Comparison of ENCODE assay signal across 8 mouse cellular contexts in the genomic region with DNA sequence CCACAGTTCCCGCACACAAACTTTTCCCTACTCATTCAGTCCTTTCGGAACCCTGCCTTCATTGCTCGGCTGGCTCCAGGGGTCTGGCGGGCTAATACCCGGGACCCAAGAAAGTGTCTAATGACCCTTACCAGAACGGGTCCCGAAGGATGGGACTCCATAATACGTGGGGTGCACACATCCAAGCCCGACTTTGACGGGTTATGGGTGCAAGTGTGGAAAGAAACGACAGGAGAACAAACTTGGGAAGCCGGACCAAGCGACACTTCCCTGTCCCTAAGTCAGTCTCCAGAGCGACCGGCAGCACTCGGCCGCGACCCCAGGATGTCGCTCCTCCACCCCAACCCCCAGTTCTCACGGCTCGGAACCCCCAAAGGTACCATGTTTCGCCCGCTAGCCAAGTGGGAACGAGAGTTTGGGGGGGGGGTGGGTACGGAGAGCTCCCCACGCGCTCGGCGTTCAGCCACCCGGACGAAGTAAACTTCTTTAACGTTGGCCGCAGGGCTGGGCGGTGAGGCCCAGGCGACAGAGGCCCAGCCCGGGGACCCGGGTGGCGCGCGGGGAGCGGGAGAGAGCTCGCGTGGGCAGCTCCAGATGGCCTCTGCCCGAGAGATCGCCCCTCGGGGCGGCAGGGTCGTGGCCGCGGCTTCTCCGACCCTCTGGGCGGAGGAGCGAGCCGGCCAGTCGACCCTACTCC. TPM values are rescaled to one million over a fixed set of nuclear protein-coding genes. Genes with fewer than 3 reads are reported as not detected.
DNase-seq lines count a peak whose midpoint lies in the region; ATAC-seq and TF ChIP-seq lines count a peak whose summit lies in the region.

No protein-coding gene starts in this region.

- peaks cover 52% of the 10 kb centered on the region for H3K27me3 ChIP-seq in hindbrain, embryonic 14.5 days (ENCODE audit: control insufficient read depth, insufficient read depth, low read length)
- H3K27me3 ChIP-seq in midbrain, embryonic 15.5 days (replicated peaks), result peaks cover 34% of the 10 kb centered on the region

- H3K9me3 ChIP-seq in hindbrain, embryonic 14.5 days (ENCODE audit: control insufficient read depth, low read length), result no peaks in the 10 kb centered on the region
- no peaks in the 10 kb centered on the region for H3K9me3 ChIP-seq in midbrain, embryonic 15.5 days

- H3K4me3 ChIP-seq in cortical plate, adult 2 months (ENCODE audit: insufficient read depth, low read length), result peak overlapping the region; percentile 69
- peak overlapping the region; percentile 54 for H3K4me3 ChIP-seq in hindbrain, embryonic 14.5 days (replicated peaks; ENCODE audit: low read length)
- peak overlapping the region; percentile 52 for H3K4me3 ChIP-seq in midbrain, embryonic 15.5 days

- no peaks in the 10 kb centered on the region for H3K36me3 ChIP-seq in hindbrain, embryonic 14.5 days (replicated peaks; ENCODE audit: control insufficient read depth, insufficient read depth)
- H3K36me3 ChIP-seq in midbrain, embryonic 15.5 days (replicated peaks), result no peaks in the 10 kb centered on the region

- peak overlapping the region; percentile 75 for H3K9ac ChIP-seq in hindbrain, embryonic 14.5 days
- H3K9ac ChIP-seq in midbrain, embryonic 15.5 days, result peak overlapping the region; percentile 52

- no peak for ATAC-seq in hindbrain, embryonic 14.5 days (ENCODE audit: low FRiP score)
- no peak for ATAC-seq in midbrain, embryonic 15.5 days (replicated peaks)
- no peak for ATAC-seq in erythroid progenitor cell, adult 5-6 weeks (replicated peaks; ENCODE audit: low FRiP score, poor library complexity, severe bottlenecking)

- DNase-seq in heart, adult 11 months, result peak; percentile 82
- no peak for DNase-seq in heart, adult 18-20 months
- no peak for DNase-seq in hindbrain, embryonic 14.5 days (ENCODE audit: low spot score)
- DNase-seq in urinary bladder, adult 18-20 months (ENCODE audit: low spot score in 2 of 2), result no peak
- DNase-seq in layer of hippocampus, postnatal 14 days (ENCODE audit: low spot score in 2 of 2), result no peak

- peak overlapping the region; percentile 82 for H3K4me2 ChIP-seq in hindbrain, embryonic 14.5 days (replicated peaks)
- peak overlapping the region; percentile 75 for H3K4me2 ChIP-seq in midbrain, embryonic 15.5 days

- H3K4me1 ChIP-seq in cortical plate, adult 2 months (ENCODE audit: control insufficient read depth, insufficient read depth, low read length), result no peaks in the 10 kb centered on the region
- H3K4me1 ChIP-seq in hindbrain, embryonic 14.5 days (replicated peaks; ENCODE audit: control insufficient read depth, insufficient read depth, low read length), result peaks cover 17% of the 10 kb centered on the region; the same call in 1 of the 2 replicates
- peaks cover 48% of the 10 kb centered on the region for H3K4me1 ChIP-seq in midbrain, embryonic 15.5 days

- WGBS in hindbrain, embryonic 14.5 days, result under 1% methylated on average over 50 of the region's 55 CpGs
- WGBS in midbrain, embryonic 15.5 days, result under 1% methylated on average over 54 of the region's 55 CpGs

- TF ChIP-seq POLR2A in cortical plate, adult 2 months (IDR thresholded peaks at IDR 0.05; ENCODE audit: extremely low read depth, insufficient read depth, low read length), result no peak

- peak overlapping the region; percentile 99 for H3K27ac ChIP-seq in cortical plate, adult 2 months (ENCODE audit: insufficient read depth, low read length)
- peak overlapping the region; percentile 90 for H3K27ac ChIP-seq in hindbrain, embryonic 14.5 days
- peak overlapping the region; percentile 83 for H3K27ac ChIP-seq in midbrain, embryonic 15.5 days

- TF ChIP-seq CTCF in cortical plate, adult 2 months (IDR thresholded peaks at IDR 0.05; ENCODE audit: extremely low read depth, insufficient read depth, low read length), result no peak

RNA-seq across cellular contexts. Expression of gene Sall1, which starts 2.4 kb away (rescaled TPM):
- total RNA-seq in heart, adult 18-20 months (2021), result 1 to 10 TPM in 1 of 2 experiments, under 1 TPM in 1; 0.87 to 1.3 TPM
- 11.7 and 12.5 TPM in 2 replicates for polyA plus RNA-seq in cortical plate, adult 2 months (2012; rRNA removed)
- 9.7 and 9.9 TPM in 2 replicates for polyA plus RNA-seq in hindbrain, embryonic 14.5 days (2014; fragmentation: Nextera tagmentation; extraction: Ambion mirVana)
- polyA plus RNA-seq in midbrain, embryonic 15.5 days (2015; fragmentation: Nextera tagmentation; extraction: Ambion mirVana), result 6.6 and 6.8 TPM in 2 replicates
- not detected in 2 replicates for total RNA-seq in erythroid progenitor cell, adult 5-6 weeks (2015; ENCODE audit: low replicate concordance)
- total RNA-seq in erythroid progenitor cell, adult 5-6 weeks (2017; ENCODE audit: low replicate concordance), result not detected in 2 replicates
- 10 to 100 TPM; 15.8 to 15.9 TPM for total RNA-seq in layer of hippocampus, postnatal 14 days (2021)

Comparison
In these comparisons a context has a peak if more than half of its experiments do, and no peak if none do; other contexts are left out.
1. RNA of gene Sall1, which starts 2.4 kb away (total RNA-seq): 15.8 to 15.9 TPM in layer of hippocampus, postnatal 14 days; 0.87 to 1.3 TPM in heart, adult 18-20 months and not detected in erythroid progenitor cell, adult 5-6 weeks; every median in the first group is over 4 times any median in the second.
2. Peak in every context shown above with its lines, with median percentiles within 50 percentile points of each other: H3K27ac ChIP-seq and H3K4me3 ChIP-seq.